ENCODE assay signal across 8 mouse cellular contexts in the genomic region with DNA sequence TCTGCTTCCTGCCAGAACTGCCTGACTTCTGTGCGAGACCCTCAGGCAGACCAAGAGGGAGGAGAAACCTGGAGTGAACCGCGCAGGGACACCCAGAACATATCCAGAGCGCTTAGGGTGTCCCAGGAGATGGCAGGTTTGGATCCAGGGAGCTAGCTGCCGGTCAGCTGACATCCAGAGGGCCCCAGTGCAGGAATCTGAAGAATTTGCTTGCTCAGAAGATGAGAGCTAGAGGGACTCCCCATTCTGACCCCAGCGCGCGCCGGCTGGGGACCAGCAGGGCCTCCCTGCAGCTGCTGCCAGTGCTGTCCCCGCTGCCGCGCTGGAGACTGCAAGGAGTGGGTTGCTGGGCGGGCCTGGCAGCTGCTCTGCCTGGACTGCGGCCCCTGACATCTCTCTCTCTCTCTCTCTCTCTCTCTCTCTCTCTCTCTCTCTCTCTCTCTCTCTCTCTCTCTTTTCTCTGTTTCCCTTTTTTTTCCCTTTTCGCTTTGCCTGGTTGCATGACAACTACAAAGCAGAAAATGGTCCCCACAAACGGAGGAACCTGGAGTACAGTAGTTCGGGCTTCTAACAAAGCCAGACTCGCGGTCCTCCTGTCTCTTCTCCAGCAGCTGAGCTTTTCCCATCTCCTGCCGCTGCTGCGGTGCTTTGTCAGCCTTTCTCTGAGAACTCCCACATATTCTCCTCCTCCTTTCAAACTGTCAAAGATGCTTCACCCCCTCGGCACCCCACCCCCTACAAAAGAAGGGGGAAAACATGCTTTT.
DNase-seq lines count a peak whose midpoint lies in the region; ATAC-seq and TF ChIP-seq lines count a peak whose summit lies in the region.

No protein-coding gene starts in this region.

- no peaks in the 10 kb centered on the region; the same call in 1 of the 2 replicates for H3K27me3 ChIP-seq in cerebellum, adult 2 months (ENCODE audit: control insufficient read depth, insufficient read depth, low read length)
- peaks cover 4% of the 10 kb centered on the region; the same call in 1 of the 2 replicates for H3K27me3 ChIP-seq in embryonic facial prominence, embryonic 13.5 days
- H3K27me3 ChIP-seq in heart, embryonic 16.5 days (ENCODE audit: control insufficient read depth, insufficient read depth, low read length): no peaks in the 10 kb centered on the region
- H3K27me3 ChIP-seq in liver, embryonic 13.5 days: no peaks in the 10 kb centered on the region
- no peaks in the 10 kb centered on the region; the same call in 1 of the 2 replicates for H3K27me3 ChIP-seq in neural tube, embryonic 13.5 days

- H3K27ac ChIP-seq in cerebellum, adult 2 months (ENCODE audit: insufficient read depth, low read length): no peak overlapping the region
- H3K27ac ChIP-seq in embryonic facial prominence, embryonic 13.5 days: no peak overlapping the region
- peak overlapping the region; percentile 49 for H3K27ac ChIP-seq in heart, embryonic 16.5 days (ENCODE audit: low read length)
- H3K27ac ChIP-seq in liver, embryonic 13.5 days: no peak overlapping the region
- peak overlapping the region; percentile 79 for H3K27ac ChIP-seq in neural tube, embryonic 13.5 days (replicated peaks)

- H3K4me2 ChIP-seq in embryonic facial prominence, embryonic 13.5 days: peak overlapping the region; percentile 77
- H3K4me2 ChIP-seq in heart, embryonic 16.5 days (ENCODE audit: low read depth, low read length): peak overlapping the region; percentile 67
- peak overlapping the region; percentile 52 for H3K4me2 ChIP-seq in liver, embryonic 13.5 days
- H3K4me2 ChIP-seq in neural tube, embryonic 13.5 days: peak overlapping the region; percentile 70

- DNase-seq in cerebellum, adult 2 months: peak; percentile 12 to 16
- peak; percentile 74 for DNase-seq in kidney, postnatal 14 days
- peak; percentile 0 for DNase-seq in liver, embryonic 13.5 days
- no peak for DNase-seq in T-cell, adult 2 months (ENCODE audit: low spot score)

- no peaks in the 10 kb centered on the region for H3K36me3 ChIP-seq in embryonic facial prominence, embryonic 13.5 days
- no peaks in the 10 kb centered on the region for H3K36me3 ChIP-seq in heart, embryonic 16.5 days (ENCODE audit: control insufficient read depth, insufficient read depth)
- no peaks in the 10 kb centered on the region for H3K36me3 ChIP-seq in liver, embryonic 13.5 days
- H3K36me3 ChIP-seq in neural tube, embryonic 13.5 days: no peaks in the 10 kb centered on the region

- WGBS in cerebellum, adult 2 months: 3% methylated on average over 22 of the region's 22 CpGs
- WGBS in embryonic facial prominence, embryonic 13.5 days: 1% methylated on average over 22 of the region's 22 CpGs
- 2% methylated on average over 22 of the region's 22 CpGs for WGBS in heart, embryonic 16.5 days
- 4% methylated on average over 22 of the region's 22 CpGs for WGBS in liver, embryonic 13.5 days (ENCODE audit: insufficient replicate concordance)
- WGBS in neural tube, embryonic 13.5 days: under 1% methylated on average over 22 of the region's 22 CpGs

- peak overlapping the region; percentile 72 for H3K9ac ChIP-seq in embryonic facial prominence, embryonic 13.5 days
- peak overlapping the region; percentile 62 for H3K9ac ChIP-seq in heart, embryonic 16.5 days (ENCODE audit: low read length)
- H3K9ac ChIP-seq in liver, embryonic 13.5 days: no peak overlapping the region
- H3K9ac ChIP-seq in neural tube, embryonic 13.5 days: peak overlapping the region; percentile 73

- TF ChIP-seq POLR2A in cerebellum, adult 2 months (IDR thresholded peaks at IDR 0.05; ENCODE audit: borderline replicate concordance, insufficient read depth, low read length): no peak

- ATAC-seq in cerebellum, adult (ENCODE audit: insufficient number of reproducible peaks, low FRiP score, low TSS enrichment): no peak
- peak; percentile 87; the same call in 1 of the 2 replicates for ATAC-seq in embryonic facial prominence, embryonic 13.5 days (ENCODE audit: insufficient number of reproducible peaks, insufficient read depth, low FRiP score, low TSS enrichment, low read depth)
- ATAC-seq in heart, embryonic 16.5 days (replicated peaks; ENCODE audit: extremely low read depth, insufficient read depth, low FRiP score): peak; percentile 92
- ATAC-seq in liver, embryonic 13.5 days (ENCODE audit: low read depth): peak; percentile 57
- ATAC-seq in neural tube, embryonic 13.5 days (ENCODE audit: low read depth): peak; percentile 93

- no peak for TF ChIP-seq CTCF in cerebellum, adult 2 months (IDR thresholded peaks at IDR 0.05; ENCODE audit: borderline replicate concordance, insufficient read depth, low read depth, low read length)

- no peaks in the 10 kb centered on the region for H3K9me3 ChIP-seq in embryonic facial prominence, embryonic 13.5 days
- H3K9me3 ChIP-seq in heart, embryonic 16.5 days (replicated peaks; ENCODE audit: control insufficient read depth, low read length): no peaks in the 10 kb centered on the region
- H3K9me3 ChIP-seq in liver, embryonic 13.5 days (replicated peaks): no peaks in the 10 kb centered on the region
- H3K9me3 ChIP-seq in neural tube, embryonic 13.5 days: no peaks in the 10 kb centered on the region

- no peaks in the 10 kb centered on the region for H3K4me1 ChIP-seq in cerebellum, adult 2 months (ENCODE audit: control insufficient read depth, insufficient read depth, low read length)
- 0 out of 2 replicates have a peak, but pooled peaks cover 14% of the 10 kb centered on the region for H3K4me1 ChIP-seq in embryonic facial prominence, embryonic 13.5 days
- 0 out of 2 replicates have a peak, but pooled peaks cover 4% of the 10 kb centered on the region for H3K4me1 ChIP-seq in heart, embryonic 16.5 days (ENCODE audit: control insufficient read depth, insufficient read depth, low read length)
- no peaks in the 10 kb centered on the region for H3K4me1 ChIP-seq in liver, embryonic 13.5 days (replicated peaks)
- H3K4me1 ChIP-seq in neural tube, embryonic 13.5 days (replicated peaks): peaks cover 23% of the 10 kb centered on the region

- H3K4me3 ChIP-seq in cerebellum, adult 2 months (replicated peaks; ENCODE audit: insufficient read depth, low read depth, low read length): no peak overlapping the region
- H3K4me3 ChIP-seq in embryonic facial prominence, embryonic 13.5 days: peak overlapping the region; percentile 43
- peak overlapping the region; percentile 48 for H3K4me3 ChIP-seq in heart, embryonic 16.5 days (ENCODE audit: low read length)
- H3K4me3 ChIP-seq in liver, embryonic 13.5 days (replicated peaks): peak overlapping the region; percentile 26
- peak overlapping the region; percentile 39 for H3K4me3 ChIP-seq in neural tube, embryonic 13.5 days

Comparison
In these comparisons a context has a peak if more than half of its experiments do, and no peak if none do; other contexts are left out.
1. H3K27ac ChIP-seq: peak in heart, embryonic 16.5 days (single experiment) and neural tube, embryonic 13.5 days (single experiment); none in cerebellum, adult 2 months (single experiment), embryonic facial prominence, embryonic 13.5 days (single experiment) and liver, embryonic 13.5 days (single experiment).
2. Peak in every context shown above with its lines, with median percentiles within 50 percentile points of each other: H3K4me2 ChIP-seq.